Mouse (Mus musculus): ENCODE data around the gene 1700093K21Rik. TPM values are rescaled to one million over a fixed set of nuclear protein-coding genes. Genes with fewer than 3 reads are reported as not detected.

Gene 1700093K21Rik
- 658 TPM for polyA plus RNA-seq (2014; fragmentation: Illumina TruSeq; extraction: RNeasy Lipid Tissue Mini Kit (QIAGEN cat#74804); ENCODE audit: low read depth, low replicate concordance)

DNA sequence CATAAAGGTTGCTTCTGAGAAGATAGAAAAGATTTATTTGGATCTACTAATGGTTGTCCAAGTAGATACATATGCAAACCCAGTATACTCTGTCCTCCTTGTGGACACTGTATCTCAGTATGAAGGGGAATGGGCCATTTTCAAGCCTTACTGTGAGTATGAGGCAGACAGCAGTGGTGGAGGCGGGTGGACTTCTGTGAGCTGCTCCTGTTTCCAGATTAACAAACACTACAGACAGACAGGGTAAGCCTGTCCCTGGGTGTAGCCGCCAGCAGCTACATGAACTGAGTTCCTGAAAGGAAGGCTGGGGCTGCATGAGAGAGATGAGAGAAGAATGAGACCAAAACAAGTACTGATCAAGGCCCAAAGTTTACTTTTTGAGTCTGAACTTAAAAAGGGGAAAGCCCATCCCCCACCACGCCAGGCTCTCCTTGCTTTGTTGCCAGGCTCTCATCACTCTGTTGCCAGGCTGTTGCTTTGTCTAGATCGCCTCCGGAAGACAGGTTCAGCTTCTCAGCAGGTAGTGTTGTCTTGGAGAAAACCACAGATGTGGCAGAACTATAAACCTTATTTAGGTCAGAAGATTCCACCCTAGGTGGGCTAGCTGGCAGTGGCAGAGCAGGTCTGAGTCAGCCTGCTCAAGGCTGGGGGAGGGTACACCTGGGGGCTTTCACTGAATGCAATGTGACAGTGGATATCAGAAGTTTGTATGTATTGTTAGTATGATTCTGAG, at the start of gene 1700093K21Rik:
Gene 1700093K21Rik (minus strand): TSS at position 683 of the 733 bp plus-strand sequence.

DNA sequence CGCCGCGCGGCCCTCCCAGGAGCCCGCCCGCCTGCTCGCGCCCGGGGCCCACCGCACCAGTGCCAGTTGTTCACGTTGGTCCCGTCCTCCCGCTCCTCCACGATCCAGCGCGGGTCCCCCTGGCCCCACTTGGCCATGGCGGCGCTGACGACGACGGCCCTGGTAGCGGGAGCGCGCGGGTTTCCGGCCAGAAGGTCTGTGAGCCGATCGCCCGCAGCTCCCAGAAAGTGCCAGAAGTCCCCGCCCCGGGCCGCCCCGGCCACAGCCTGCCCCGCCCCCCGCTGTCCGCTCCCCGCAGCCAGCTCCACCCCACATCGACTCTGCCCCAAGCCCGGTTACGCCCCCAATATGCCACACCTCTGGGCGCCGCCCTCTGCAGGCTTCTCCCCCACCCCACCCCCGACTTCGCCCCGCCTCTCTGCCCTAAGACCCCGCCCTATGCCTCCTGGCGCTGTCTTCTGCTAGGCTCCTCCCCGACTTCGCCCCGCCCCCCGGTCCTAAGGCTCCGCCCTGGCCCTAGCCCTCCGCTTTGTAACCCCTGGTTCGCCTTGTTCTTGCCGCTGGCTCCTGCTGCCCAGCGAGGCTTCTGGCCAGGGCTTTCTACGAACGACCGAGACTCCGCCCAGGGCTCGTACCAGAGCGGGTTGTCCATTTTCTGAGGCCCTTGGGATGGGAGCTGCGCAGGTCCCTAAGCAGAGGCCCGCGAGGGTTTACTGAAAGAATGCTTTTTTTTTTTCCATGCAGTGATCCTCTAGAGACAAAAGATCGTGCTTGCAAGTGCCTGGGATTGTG, 23.0 kb downstream of the 1700093K21Rik start, which contains the start of gene Ahsa2:
Gene Ahsa2 (minus strand): TSS at position 313 of the 792 bp plus-strand sequence.

Other genes with a start within 250 kb of the 1700093K21Rik start
- 191 TPM for gene Usp34, start 214.3 kb downstream of the 1700093K21Rik start, polyA plus RNA-seq (2014; fragmentation: Illumina TruSeq; extraction: RNeasy Lipid Tissue Mini Kit (QIAGEN cat#74804); ENCODE audit: low read depth, low replicate concordance)
- 29.2 TPM for gene Ahsa2, start 23.1 kb downstream of the 1700093K21Rik start, polyA plus RNA-seq (2014; fragmentation: Illumina TruSeq; extraction: RNeasy Lipid Tissue Mini Kit (QIAGEN cat#74804); ENCODE audit: low read depth, low replicate concordance)
- gene 0610010F05Rik, start 112.5 kb upstream of the 1700093K21Rik start, polyA plus RNA-seq (2014; fragmentation: Illumina TruSeq; extraction: RNeasy Lipid Tissue Mini Kit (QIAGEN cat#74804); ENCODE audit: low read depth, low replicate concordance), result 188 TPM
- 89.9 TPM for gene Pus10, start 144.5 kb upstream of the 1700093K21Rik start, polyA plus RNA-seq (2014; fragmentation: Illumina TruSeq; extraction: RNeasy Lipid Tissue Mini Kit (QIAGEN cat#74804); ENCODE audit: low read depth, low replicate concordance)
- gene Pex13, start 144.8 kb upstream of the 1700093K21Rik start, polyA plus RNA-seq (2014; fragmentation: Illumina TruSeq; extraction: RNeasy Lipid Tissue Mini Kit (QIAGEN cat#74804); ENCODE audit: low read depth, low replicate concordance), result 147 TPM
- 4.7 TPM for gene Rel, start 249.8 kb upstream of the 1700093K21Rik start, polyA plus RNA-seq (2014; fragmentation: Illumina TruSeq; extraction: RNeasy Lipid Tissue Mini Kit (QIAGEN cat#74804); ENCODE audit: low read depth, low replicate concordance)

All from testis, adult 10 weeks (tissue).